Mouse (Mus musculus): ENCODE measurements at regions not wholly inside any gene's neighbourhood (a gene's known extent, or its start where the extent isn't known, plus 50 kb on each side); places are given as distances from the start of the nearest gene placed in this dataset.
A peak's percentile ranks its signal among the peaks of the same experiment; 100 is the strongest.

DNA sequence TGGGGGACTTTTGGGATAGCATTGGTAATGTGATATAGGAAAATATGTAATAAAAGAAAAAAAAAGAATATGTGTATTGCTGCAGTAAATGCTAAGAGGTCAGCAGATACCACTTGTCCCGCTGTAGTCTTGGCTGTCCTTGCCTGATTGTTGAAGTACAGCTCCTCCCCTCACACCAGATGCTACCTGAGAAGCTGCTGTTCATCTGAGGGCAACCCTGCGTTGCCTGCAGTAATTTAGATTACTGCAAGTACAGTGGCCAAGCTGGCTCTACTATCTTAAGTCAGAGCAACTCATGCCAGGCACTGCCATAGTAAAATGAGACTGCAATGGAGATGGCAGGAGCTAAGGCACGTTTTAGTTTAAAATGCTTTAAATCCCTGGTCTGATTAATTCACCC lies 75.7 kb upstream of the Mbnl1 start:
- no peaks in the 10 kb centered on the region for H3K4me1 ChIP-seq (ENCODE audit: control insufficient read depth, insufficient read depth, low read length)
- H3K4me3 ChIP-seq (ENCODE audit: low read length): no peak overlapping the region
- WGBS: 76% methylated on average over 3 of the region's 3 CpGs
- no peak overlapping the region for H3K27ac ChIP-seq (ENCODE audit: low read length)
- H3K9me3 ChIP-seq (replicated peaks; ENCODE audit: control insufficient read depth, low read length): no peaks in the 10 kb centered on the region
- no peak for ATAC-seq (replicated peaks; ENCODE audit: extremely low read depth, insufficient read depth, low FRiP score)
- no peak overlapping the region for H3K9ac ChIP-seq (ENCODE audit: low read length)
- H3K4me2 ChIP-seq (ENCODE audit: low read depth, low read length): no peak overlapping the region
- H3K27me3 ChIP-seq (ENCODE audit: control insufficient read depth, insufficient read depth, low read length): no peaks in the 10 kb centered on the region
- H3K36me3 ChIP-seq (ENCODE audit: control insufficient read depth, insufficient read depth): no peaks in the 10 kb centered on the region

DNA sequence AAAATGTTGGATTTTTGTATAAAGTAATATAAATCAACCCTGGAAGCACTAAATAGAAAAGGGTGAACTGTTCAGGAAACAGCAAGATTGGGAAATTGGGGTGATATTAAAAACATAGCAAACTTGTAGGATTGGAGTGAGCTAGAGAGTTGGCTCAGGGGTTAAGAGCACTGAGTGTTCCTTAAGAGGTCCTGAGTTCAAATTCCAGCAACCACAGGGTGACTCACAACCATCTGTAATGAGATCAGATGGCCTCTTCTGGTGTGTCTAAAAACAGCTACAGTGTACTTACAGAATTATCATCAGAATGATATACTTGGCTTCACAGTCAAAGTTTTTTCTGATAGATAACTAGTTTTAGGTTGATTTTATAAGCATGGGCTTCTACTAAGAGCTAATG lies 73.8 kb upstream of the Mbnl1 start:
- no peak for ATAC-seq (replicated peaks; ENCODE audit: extremely low read depth, insufficient read depth, low FRiP score)
- no peak overlapping the region for H3K9ac ChIP-seq (ENCODE audit: low read length)
- no peaks in the 10 kb centered on the region for H3K9me3 ChIP-seq (replicated peaks; ENCODE audit: control insufficient read depth, low read length)
- H3K4me2 ChIP-seq (ENCODE audit: low read depth, low read length): no peak overlapping the region
- H3K4me3 ChIP-seq (ENCODE audit: low read length): no peak overlapping the region
- H3K36me3 ChIP-seq (ENCODE audit: control insufficient read depth, insufficient read depth): no peaks in the 10 kb centered on the region
- no peaks in the 10 kb centered on the region for H3K27me3 ChIP-seq (ENCODE audit: control insufficient read depth, insufficient read depth, low read length)
- no peak overlapping the region for H3K27ac ChIP-seq (ENCODE audit: low read length)
- H3K4me1 ChIP-seq (ENCODE audit: control insufficient read depth, insufficient read depth, low read length): no peaks in the 10 kb centered on the region

- Histone ChIP-seq H3K4me2 (ENCODE audit: low read depth, low read length) (no peak overlapping the region), H3K27ac (ENCODE audit: low read length) (no peak overlapping the region), H3K4me1 (ENCODE audit: control insufficient read depth, insufficient read depth, low read length) (no peaks in the 10 kb centered on the region), H3K9me3 (replicated peaks; ENCODE audit: control insufficient read depth, low read length) (no peaks in the 10 kb centered on the region), H3K36me3 (ENCODE audit: control insufficient read depth, insufficient read depth) (no peaks in the 10 kb centered on the region), H3K4me3 (ENCODE audit: low read length) (no peak overlapping the region), H3K27me3 (ENCODE audit: control insufficient read depth, insufficient read depth, low read length) (no peaks in the 10 kb centered on the region), H3K9ac (ENCODE audit: low read length) (no peak overlapping the region)
- 56% methylated on average over 5 of the region's 5 CpGs for WGBS
- no peak for ATAC-seq (replicated peaks; ENCODE audit: extremely low read depth, insufficient read depth, low FRiP score)
Measured at GRCm38 (mm10) chr3:60402251-60402830, 70.3 kb upstream of the Mbnl1 start.

GRCm38 (mm10) chr3:60407426-60407825 lies 65.2 kb upstream of the Mbnl1 start:
- Histone ChIP-seq H3K27me3 (ENCODE audit: control insufficient read depth, insufficient read depth, low read length) (no peaks in the 10 kb centered on the region), H3K36me3 (ENCODE audit: control insufficient read depth, insufficient read depth) (no peaks in the 10 kb centered on the region), H3K27ac (ENCODE audit: low read length) (no peak overlapping the region), H3K4me1 (ENCODE audit: control insufficient read depth, insufficient read depth, low read length) (peaks cover 3% of the 10 kb centered on the region), H3K9me3 (replicated peaks; ENCODE audit: control insufficient read depth, low read length) (no peaks in the 10 kb centered on the region), H3K4me2 (ENCODE audit: low read depth, low read length) (no peak overlapping the region), H3K4me3 (ENCODE audit: low read length) (no peak overlapping the region), H3K9ac (ENCODE audit: low read length) (no peak overlapping the region)
- 77% methylated on average over 2 of the region's 2 CpGs for WGBS
- ATAC-seq (replicated peaks; ENCODE audit: extremely low read depth, insufficient read depth, low FRiP score): no peak

DNA sequence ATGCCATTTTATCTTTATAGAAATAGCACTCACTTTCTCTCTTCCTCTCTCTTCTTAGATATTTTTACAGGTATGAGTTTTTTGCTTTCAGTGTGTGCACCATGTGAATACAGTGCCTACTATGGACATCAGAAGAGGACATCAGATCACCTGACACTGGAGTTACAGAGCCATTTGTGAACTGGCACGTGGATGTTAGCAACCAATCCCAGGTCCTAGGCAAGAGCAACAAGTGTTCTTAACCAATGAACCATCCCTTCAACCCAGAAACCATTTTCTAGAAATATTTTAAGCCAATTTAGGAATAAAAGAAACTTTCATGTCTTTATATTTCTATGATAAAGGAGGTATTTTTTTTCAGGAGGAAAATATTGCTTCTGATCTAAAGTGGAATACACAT lies 64.7 kb upstream of the Mbnl1 start:
- H3K27me3 ChIP-seq (ENCODE audit: control insufficient read depth, insufficient read depth, low read length): no peaks in the 10 kb centered on the region
- no peak for ATAC-seq (replicated peaks; ENCODE audit: extremely low read depth, insufficient read depth, low FRiP score)
- H3K36me3 ChIP-seq (ENCODE audit: control insufficient read depth, insufficient read depth): no peaks in the 10 kb centered on the region
- H3K4me2 ChIP-seq (ENCODE audit: low read depth, low read length): no peak overlapping the region
- no peak overlapping the region for H3K4me3 ChIP-seq (ENCODE audit: low read length)
- WGBS: 61% methylated on average over 1 of the region's 1 CpGs
- no peaks in the 10 kb centered on the region for H3K9me3 ChIP-seq (replicated peaks; ENCODE audit: control insufficient read depth, low read length)
- H3K27ac ChIP-seq (ENCODE audit: low read length): no peak overlapping the region
- no peak overlapping the region for H3K9ac ChIP-seq (ENCODE audit: low read length)
- peaks cover 3% of the 10 kb centered on the region for H3K4me1 ChIP-seq (ENCODE audit: control insufficient read depth, insufficient read depth, low read length)

- H3K27me3 ChIP-seq (ENCODE audit: control insufficient read depth, insufficient read depth, low read length): no peaks in the 10 kb centered on the region
- peaks cover 3% of the 10 kb centered on the region for H3K4me1 ChIP-seq (ENCODE audit: control insufficient read depth, insufficient read depth, low read length)
- H3K9ac ChIP-seq (ENCODE audit: low read length): peak overlapping the region; percentile 71
- 3% methylated on average over 7 of the region's 7 CpGs for WGBS
- H3K9me3 ChIP-seq (replicated peaks; ENCODE audit: control insufficient read depth, low read length): no peaks in the 10 kb centered on the region
- H3K27ac ChIP-seq (ENCODE audit: low read length): peak overlapping the region; percentile 79
- H3K4me2 ChIP-seq (ENCODE audit: low read depth, low read length): peak overlapping the region; percentile 72
- H3K36me3 ChIP-seq (ENCODE audit: control insufficient read depth, insufficient read depth): no peaks in the 10 kb centered on the region
- ATAC-seq (replicated peaks; ENCODE audit: extremely low read depth, insufficient read depth, low FRiP score): peak; percentile 63
- H3K4me3 ChIP-seq (ENCODE audit: low read length): peak overlapping the region; percentile 57
Measured at GRCm38 (mm10) chr3:60408553-60409282, 63.9 kb upstream of the Mbnl1 start.

GRCm38 (mm10) chr3:60409283-60409633 lies 63.4 kb upstream of the Mbnl1 start:
- H3K4me2 ChIP-seq (ENCODE audit: low read depth, low read length): peak overlapping the region; percentile 72
- ATAC-seq (replicated peaks; ENCODE audit: extremely low read depth, insufficient read depth, low FRiP score): no peak; the same call in 1 of the 2 replicates
- no peaks in the 10 kb centered on the region for H3K9me3 ChIP-seq (replicated peaks; ENCODE audit: control insufficient read depth, low read length)
- H3K27ac ChIP-seq (ENCODE audit: low read length): peak overlapping the region; percentile 79; the same call in 1 of the 2 replicates
- H3K4me1 ChIP-seq (ENCODE audit: control insufficient read depth, insufficient read depth, low read length): peaks cover 3% of the 10 kb centered on the region
- H3K4me3 ChIP-seq (ENCODE audit: low read length): peak overlapping the region; percentile 57; the same call in 1 of the 2 replicates
- H3K9ac ChIP-seq (ENCODE audit: low read length): peak overlapping the region; percentile 71
- no peaks in the 10 kb centered on the region for H3K27me3 ChIP-seq (ENCODE audit: control insufficient read depth, insufficient read depth, low read length)
- no peaks in the 10 kb centered on the region for H3K36me3 ChIP-seq (ENCODE audit: control insufficient read depth, insufficient read depth)

GRCm38 (mm10) chr3:60411746-60412145 lies 60.9 kb upstream of the Mbnl1 start:
- Histone ChIP-seq H3K27me3 (ENCODE audit: control insufficient read depth, insufficient read depth, low read length) (no peaks in the 10 kb centered on the region), H3K27ac (ENCODE audit: low read length) (no peak overlapping the region), H3K4me1 (ENCODE audit: control insufficient read depth, insufficient read depth, low read length) (peaks cover 3% of the 10 kb centered on the region), H3K9me3 (replicated peaks; ENCODE audit: control insufficient read depth, low read length) (no peaks in the 10 kb centered on the region), H3K4me3 (ENCODE audit: low read length) (no peak overlapping the region), H3K36me3 (ENCODE audit: control insufficient read depth, insufficient read depth) (no peaks in the 10 kb centered on the region), H3K4me2 (ENCODE audit: low read depth, low read length) (no peak overlapping the region), H3K9ac (ENCODE audit: low read length) (no peak overlapping the region)
- no peak for ATAC-seq (replicated peaks; ENCODE audit: extremely low read depth, insufficient read depth, low FRiP score)
- WGBS: 54% methylated on average over 1 of the region's 1 CpGs

DNA sequence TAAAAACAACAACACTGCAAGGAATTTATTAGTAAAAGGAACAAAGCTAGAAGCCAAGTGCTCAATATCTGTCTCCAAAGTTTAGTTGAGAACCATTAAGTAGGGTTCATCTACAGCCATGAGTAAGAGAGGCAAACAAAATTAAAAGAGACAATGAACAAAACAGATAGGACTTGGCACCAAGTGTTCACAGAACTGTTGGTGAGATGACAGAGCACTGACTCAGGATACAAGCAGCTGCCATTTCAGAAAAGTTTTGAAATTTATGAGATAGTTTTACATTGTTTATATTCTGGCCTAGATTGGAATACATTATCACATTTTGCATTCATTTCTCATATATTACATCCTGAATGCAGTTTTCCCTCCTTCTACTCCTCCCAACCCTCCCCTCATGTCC lies 60.4 kb upstream of the Mbnl1 start:
- no peak overlapping the region for H3K4me3 ChIP-seq (ENCODE audit: low read length)
- H3K27ac ChIP-seq (ENCODE audit: low read length): no peak overlapping the region
- no peak overlapping the region for H3K9ac ChIP-seq (ENCODE audit: low read length)
- no peaks in the 10 kb centered on the region for H3K27me3 ChIP-seq (ENCODE audit: control insufficient read depth, insufficient read depth, low read length)
- no peaks in the 10 kb centered on the region for H3K9me3 ChIP-seq (replicated peaks; ENCODE audit: control insufficient read depth, low read length)
- peaks cover 3% of the 10 kb centered on the region for H3K4me1 ChIP-seq (ENCODE audit: control insufficient read depth, insufficient read depth, low read length)
- ATAC-seq (replicated peaks; ENCODE audit: extremely low read depth, insufficient read depth, low FRiP score): no peak
- H3K4me2 ChIP-seq (ENCODE audit: low read depth, low read length): no peak overlapping the region
- H3K36me3 ChIP-seq (ENCODE audit: control insufficient read depth, insufficient read depth): no peaks in the 10 kb centered on the region

Data from heart, embryonic 16.5 days (tissue).